Mouse (Mus musculus): ENCODE measurements at regions not wholly inside any gene's neighbourhood (a gene's known extent, or its start where the extent isn't known, plus 50 kb on each side); places are given as distances from the start of the nearest gene placed in this dataset.

DNA sequence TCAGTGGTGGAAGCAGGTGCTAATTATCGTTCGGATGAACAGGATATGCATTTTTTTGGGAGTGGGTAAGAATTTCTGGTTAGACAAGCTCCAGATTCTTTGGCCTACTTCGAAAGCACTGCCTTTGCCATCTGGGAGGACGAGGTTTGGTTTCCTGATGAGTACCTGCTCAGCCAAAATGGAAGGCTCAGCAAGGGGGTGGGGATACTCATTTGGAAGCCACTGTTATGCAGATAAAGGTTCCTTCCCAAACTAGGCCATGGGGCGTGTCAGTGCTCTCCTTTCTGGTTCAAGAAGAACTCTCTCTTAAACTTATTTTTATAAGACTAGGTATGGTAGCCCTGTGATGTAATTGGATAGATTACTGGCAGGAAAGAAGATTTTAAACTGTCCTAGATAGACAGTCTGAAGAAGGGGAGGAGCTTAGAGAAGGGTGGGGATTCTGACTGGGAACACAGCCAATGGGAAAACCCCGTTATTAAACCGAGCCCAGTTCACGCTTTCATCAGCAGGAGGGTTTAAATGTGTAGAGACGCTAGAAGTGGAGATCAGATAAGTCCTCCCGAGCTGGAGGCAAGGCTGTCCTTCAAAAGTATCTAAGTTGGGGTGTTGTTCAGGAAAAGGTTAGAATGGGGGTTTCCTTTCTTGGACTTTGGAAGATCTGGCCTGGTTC, 119.7 kb upstream of the Bmp2 start:
- Histone ChIP-seq H3K4me1 (ENCODE audit: control insufficient read depth, insufficient read depth, low read length) (peaks cover 7% of the 10 kb centered on the region), H3K36me3 (ENCODE audit: control insufficient read depth, insufficient read depth, low read length) (no peaks in the 10 kb centered on the region), H3K9ac (ENCODE audit: low read depth, low read length) (no peak overlapping the region), H3K4me2 (no peak overlapping the region), H3K27ac (ENCODE audit: low read depth, low read length) (no peak overlapping the region), H3K4me3 (ENCODE audit: low read depth, low read length) (no peak overlapping the region), H3K27me3 (ENCODE audit: control insufficient read depth, insufficient read depth, low read length) (no peaks in the 10 kb centered on the region), H3K9me3 (replicated peaks; ENCODE audit: control insufficient read depth, low read length) (no peaks in the 10 kb centered on the region)
- WGBS (ENCODE audit: insufficient replicate concordance) = 80% methylated on average over 10 of the region's 10 CpGs
- no peak for ATAC-seq (replicated peaks; ENCODE audit: insufficient number of reproducible peaks, low FRiP score, low TSS enrichment)

DNA sequence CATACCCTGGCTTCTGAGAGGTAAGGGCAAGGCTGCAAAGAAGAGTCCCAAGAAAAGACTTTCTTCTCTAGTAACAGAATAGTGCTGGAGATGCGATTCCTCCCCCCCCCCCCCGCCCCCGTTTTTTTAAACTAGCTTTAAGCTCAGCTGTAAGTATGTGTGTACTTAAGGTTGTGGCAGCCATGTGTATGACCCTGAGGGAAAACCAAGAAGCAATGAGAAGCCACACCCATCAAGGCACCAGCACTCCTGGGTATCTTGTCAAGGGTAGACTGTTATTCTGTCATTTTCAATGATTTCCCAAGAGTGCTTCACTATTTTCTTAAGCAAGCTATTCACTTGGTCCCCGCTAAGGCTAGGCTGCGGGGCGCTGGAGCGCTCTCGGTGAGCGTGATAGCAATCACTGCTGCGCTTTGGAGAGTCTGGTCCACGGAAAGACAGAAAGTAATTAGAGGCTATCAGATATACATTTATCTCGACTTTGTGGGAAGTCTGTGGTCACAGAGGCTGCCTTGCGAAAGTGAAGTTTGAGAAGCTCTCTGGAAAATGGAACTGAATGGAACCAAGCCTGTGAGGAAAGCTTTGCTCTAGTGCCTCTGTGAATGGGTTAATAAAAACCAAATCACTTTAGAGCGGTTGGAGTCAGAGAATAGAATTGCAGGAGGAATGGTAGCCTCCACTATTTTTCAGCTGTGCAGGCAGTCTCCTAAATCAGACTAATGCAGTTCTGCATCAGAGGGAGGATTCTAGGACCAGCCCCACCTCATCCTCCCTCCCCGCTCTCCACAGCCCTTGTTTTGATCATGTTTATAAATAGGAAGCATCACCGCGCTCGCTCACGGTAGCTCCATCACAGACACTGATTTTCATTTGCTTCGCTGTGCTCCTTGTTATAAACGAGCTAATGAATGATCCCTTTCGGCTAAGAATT, 114.8 kb upstream of the Bmp2 start:
- H3K36me3 ChIP-seq (ENCODE audit: control insufficient read depth, insufficient read depth, low read length) = no peaks in the 10 kb centered on the region
- H3K4me1 ChIP-seq (ENCODE audit: control insufficient read depth, insufficient read depth, low read length) = no peaks in the 10 kb centered on the region
- H3K4me2 ChIP-seq = 0 out of 2 replicates have a peak overlapping the region, but pooled peaks have one; percentile 12
- no peaks in the 10 kb centered on the region for H3K27me3 ChIP-seq (ENCODE audit: control insufficient read depth, insufficient read depth, low read length)
- 53% methylated on average over 22 of the region's 22 CpGs for WGBS (ENCODE audit: insufficient replicate concordance)
- H3K4me3 ChIP-seq (ENCODE audit: low read depth, low read length) = no peak overlapping the region
- ATAC-seq (replicated peaks; ENCODE audit: insufficient number of reproducible peaks, low FRiP score, low TSS enrichment) = no peak
- no peak overlapping the region for H3K9ac ChIP-seq (ENCODE audit: low read depth, low read length)
- H3K9me3 ChIP-seq (replicated peaks; ENCODE audit: control insufficient read depth, low read length) = no peaks in the 10 kb centered on the region
- no peak overlapping the region for H3K27ac ChIP-seq (ENCODE audit: low read depth, low read length)

DNA sequence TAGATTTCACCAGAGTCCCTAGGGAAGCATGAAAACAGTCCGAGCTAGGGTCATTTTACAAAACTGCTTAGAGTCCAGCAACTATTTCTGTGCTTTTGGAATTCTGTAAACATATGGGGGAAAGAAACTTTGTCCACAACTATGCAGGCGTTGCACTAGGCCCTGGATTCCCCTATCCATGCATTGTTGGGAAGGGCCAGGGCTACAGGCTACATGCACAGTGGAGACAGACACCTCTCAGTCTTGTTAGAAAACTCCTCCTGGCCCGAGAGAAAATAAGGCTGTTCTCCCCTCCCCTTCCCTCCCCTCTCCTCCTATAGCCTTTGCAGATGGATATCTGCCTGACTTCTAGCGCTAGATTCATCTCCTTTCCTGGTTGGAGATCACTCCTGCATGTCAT, 113.9 kb upstream of the Bmp2 start:
- Histone ChIP-seq H3K9me3 (replicated peaks; ENCODE audit: control insufficient read depth, low read length) (no peaks in the 10 kb centered on the region), H3K27ac (ENCODE audit: low read depth, low read length) (no peak overlapping the region), H3K27me3 (ENCODE audit: control insufficient read depth, insufficient read depth, low read length) (no peaks in the 10 kb centered on the region), H3K9ac (ENCODE audit: low read depth, low read length) (no peak overlapping the region), H3K36me3 (ENCODE audit: control insufficient read depth, insufficient read depth, low read length) (no peaks in the 10 kb centered on the region), H3K4me1 (ENCODE audit: control insufficient read depth, insufficient read depth, low read length) (no peaks in the 10 kb centered on the region), H3K4me2 (no peak overlapping the region), H3K4me3 (ENCODE audit: low read depth, low read length) (no peak overlapping the region)
- no peak for ATAC-seq (replicated peaks; ENCODE audit: insufficient number of reproducible peaks, low FRiP score, low TSS enrichment)
- 58% methylated on average over 4 of the region's 4 CpGs for WGBS (ENCODE audit: insufficient replicate concordance)

DNA sequence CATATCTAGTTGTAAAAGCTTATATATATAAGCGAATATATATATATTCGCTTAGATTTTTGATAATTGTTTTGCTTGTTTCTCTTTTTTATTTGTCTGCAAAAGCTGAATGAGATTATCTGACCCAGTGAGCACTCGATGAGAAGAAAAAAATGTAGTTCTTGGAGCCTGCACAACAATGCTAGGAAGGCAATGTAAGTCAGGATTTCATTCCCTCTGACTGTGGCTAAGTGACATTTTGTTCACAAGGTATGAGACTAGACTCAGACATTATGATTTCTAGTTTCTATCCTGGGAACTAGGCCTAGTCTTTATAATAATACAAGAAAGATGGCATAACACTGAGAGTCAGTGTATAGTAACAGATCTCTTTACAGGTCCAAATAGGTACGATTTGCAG, 108.9 kb upstream of the Bmp2 start:
- no peak overlapping the region for H3K9ac ChIP-seq (ENCODE audit: low read depth, low read length)
- H3K27ac ChIP-seq (ENCODE audit: low read depth, low read length) = no peak overlapping the region
- no peaks in the 10 kb centered on the region for H3K36me3 ChIP-seq (ENCODE audit: control insufficient read depth, insufficient read depth, low read length)
- WGBS (ENCODE audit: insufficient replicate concordance) = 85% methylated on average over 4 of the region's 4 CpGs
- H3K4me3 ChIP-seq (ENCODE audit: low read depth, low read length) = no peak overlapping the region
- no peaks in the 10 kb centered on the region for H3K27me3 ChIP-seq (ENCODE audit: control insufficient read depth, insufficient read depth, low read length)
- H3K9me3 ChIP-seq (replicated peaks; ENCODE audit: control insufficient read depth, low read length) = no peaks in the 10 kb centered on the region
- no peaks in the 10 kb centered on the region for H3K4me1 ChIP-seq (ENCODE audit: control insufficient read depth, insufficient read depth, low read length)
- H3K4me2 ChIP-seq = no peak overlapping the region
- ATAC-seq (replicated peaks; ENCODE audit: insufficient number of reproducible peaks, low FRiP score, low TSS enrichment) = no peak

DNA sequence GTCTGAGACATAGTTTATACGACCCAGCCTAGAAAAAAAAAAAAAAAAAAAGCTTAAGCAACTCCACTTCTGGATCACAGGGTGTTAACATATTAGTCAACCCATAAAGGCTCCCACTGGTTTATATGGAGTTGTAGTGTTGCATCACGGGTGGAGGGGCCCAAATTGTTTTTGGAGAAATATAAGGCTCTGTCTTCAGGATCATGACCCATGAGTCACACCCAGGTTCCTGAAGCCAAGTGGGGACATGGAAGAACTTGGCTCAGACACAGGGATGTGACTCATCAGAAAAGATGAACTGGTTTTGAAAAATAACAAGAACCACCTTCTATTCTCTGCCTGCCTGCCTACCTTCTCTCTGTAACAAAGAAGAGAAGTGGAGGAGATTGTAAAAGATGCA, 108.5 kb upstream of the Bmp2 start:
- Histone ChIP-seq H3K27ac (ENCODE audit: low read depth, low read length) (no peak overlapping the region), H3K4me1 (ENCODE audit: control insufficient read depth, insufficient read depth, low read length) (no peaks in the 10 kb centered on the region), H3K36me3 (ENCODE audit: control insufficient read depth, insufficient read depth, low read length) (no peaks in the 10 kb centered on the region), H3K27me3 (ENCODE audit: control insufficient read depth, insufficient read depth, low read length) (no peaks in the 10 kb centered on the region), H3K9me3 (replicated peaks; ENCODE audit: control insufficient read depth, low read length) (no peaks in the 10 kb centered on the region), H3K4me2 (no peak overlapping the region), H3K9ac (ENCODE audit: low read depth, low read length) (no peak overlapping the region), H3K4me3 (ENCODE audit: low read depth, low read length) (no peak overlapping the region)
- WGBS (ENCODE audit: insufficient replicate concordance) = 74% methylated on average over 2 of the region's 2 CpGs
- no peak for ATAC-seq (replicated peaks; ENCODE audit: insufficient number of reproducible peaks, low FRiP score, low TSS enrichment)

DNA sequence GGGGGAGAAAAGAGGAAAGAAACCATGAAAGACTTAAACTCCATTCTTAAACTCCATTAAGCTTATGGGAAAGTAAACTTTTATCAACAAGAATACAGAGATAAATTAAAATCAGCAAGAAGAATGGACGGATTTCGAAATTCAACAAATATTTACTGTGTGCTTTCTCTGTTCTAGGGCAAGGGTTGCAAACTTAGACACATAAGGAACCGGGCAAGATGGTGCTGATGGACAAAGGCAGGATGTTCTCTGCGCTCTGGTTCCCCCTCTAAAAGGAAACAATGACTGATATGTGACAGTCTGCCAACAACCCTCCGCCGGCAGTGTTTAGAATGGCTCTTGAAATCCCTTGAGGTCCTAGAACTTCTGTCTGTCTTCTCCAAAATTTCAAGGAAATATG, 99.0 kb upstream of the Bmp2 start:
- H3K4me1 ChIP-seq (ENCODE audit: control insufficient read depth, insufficient read depth, low read length) = no peaks in the 10 kb centered on the region
- no peak overlapping the region for H3K4me3 ChIP-seq (ENCODE audit: low read depth, low read length)
- no peaks in the 10 kb centered on the region for H3K36me3 ChIP-seq (ENCODE audit: control insufficient read depth, insufficient read depth, low read length)
- no peak overlapping the region for H3K4me2 ChIP-seq
- H3K9ac ChIP-seq (ENCODE audit: low read depth, low read length) = no peak overlapping the region
- no peaks in the 10 kb centered on the region for H3K27me3 ChIP-seq (ENCODE audit: control insufficient read depth, insufficient read depth, low read length)
- H3K27ac ChIP-seq (ENCODE audit: low read depth, low read length) = no peak overlapping the region
- WGBS (ENCODE audit: insufficient replicate concordance) = 70% methylated on average over 6 of the region's 6 CpGs
- H3K9me3 ChIP-seq (replicated peaks; ENCODE audit: control insufficient read depth, low read length) = no peaks in the 10 kb centered on the region
- no peak for ATAC-seq (replicated peaks; ENCODE audit: insufficient number of reproducible peaks, low FRiP score, low TSS enrichment)

DNA sequence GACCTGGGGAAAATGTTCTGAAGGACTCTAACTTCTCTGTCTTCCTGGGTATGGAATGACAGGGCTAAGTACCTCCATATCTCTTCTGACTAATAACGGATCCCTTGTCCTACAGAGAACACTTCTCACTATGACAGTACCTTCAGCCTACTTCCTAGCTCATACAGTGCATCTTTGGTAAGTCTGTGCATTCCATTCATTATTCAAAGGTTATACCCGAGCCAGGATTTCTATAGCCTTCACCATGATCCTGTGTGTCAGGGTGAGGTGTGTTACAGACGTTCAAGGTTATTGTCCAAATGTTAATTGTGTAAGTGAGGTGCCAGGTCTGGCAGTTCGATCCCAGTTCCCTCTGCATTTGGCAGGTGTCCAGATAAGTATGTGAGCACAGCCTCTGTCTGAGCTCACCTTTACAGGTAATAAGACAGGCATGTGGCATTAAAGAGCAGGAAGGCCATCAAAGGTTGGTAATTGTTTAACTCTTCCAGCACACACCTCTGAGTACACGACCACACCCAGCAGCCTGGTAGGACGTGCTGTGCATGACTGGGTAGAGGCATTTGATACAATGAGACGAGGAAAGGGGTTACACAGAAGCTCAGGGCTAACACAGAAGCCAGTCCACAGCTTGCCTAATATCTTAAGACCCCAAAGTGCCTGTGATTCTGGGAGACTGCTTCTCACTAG, 96.3 kb upstream of the Bmp2 start:
- no peaks in the 10 kb centered on the region for H3K9me3 ChIP-seq (replicated peaks; ENCODE audit: control insufficient read depth, low read length)
- H3K4me1 ChIP-seq (ENCODE audit: control insufficient read depth, insufficient read depth, low read length) = no peaks in the 10 kb centered on the region
- no peaks in the 10 kb centered on the region for H3K27me3 ChIP-seq (ENCODE audit: control insufficient read depth, insufficient read depth, low read length)
- no peak overlapping the region for H3K9ac ChIP-seq (ENCODE audit: low read depth, low read length)
- H3K27ac ChIP-seq (ENCODE audit: low read depth, low read length) = no peak overlapping the region
- no peak overlapping the region for H3K4me3 ChIP-seq (ENCODE audit: low read depth, low read length)
- H3K36me3 ChIP-seq (ENCODE audit: control insufficient read depth, insufficient read depth, low read length) = no peaks in the 10 kb centered on the region
- WGBS (ENCODE audit: insufficient replicate concordance) = 70% methylated on average over 7 of the region's 7 CpGs
- no peak for ATAC-seq (replicated peaks; ENCODE audit: insufficient number of reproducible peaks, low FRiP score, low TSS enrichment)
- H3K4me2 ChIP-seq = no peak overlapping the region

DNA sequence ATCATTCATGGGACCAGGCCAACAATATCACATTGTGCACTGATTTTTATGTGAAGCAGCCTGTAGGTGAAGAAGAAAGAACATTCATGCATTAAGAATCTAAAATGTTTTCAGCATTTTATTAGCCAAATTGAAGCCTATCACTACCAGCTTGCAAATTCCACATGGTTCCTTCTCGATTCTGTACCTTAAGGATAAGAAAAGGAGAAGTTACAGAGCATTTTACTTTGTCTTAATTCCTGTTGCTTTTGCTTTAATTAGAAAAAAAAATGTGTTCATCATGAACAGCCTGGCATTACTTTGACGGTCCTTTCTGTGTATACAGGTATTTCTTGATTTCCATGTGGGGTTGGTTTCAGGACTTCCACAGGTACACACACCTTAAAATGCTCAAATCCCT, 95.2 kb upstream of the Bmp2 start:
- H3K4me1 ChIP-seq (ENCODE audit: control insufficient read depth, insufficient read depth, low read length) = no peaks in the 10 kb centered on the region
- 79% methylated on average over 2 of the region's 2 CpGs for WGBS (ENCODE audit: insufficient replicate concordance)
- H3K9me3 ChIP-seq (replicated peaks; ENCODE audit: control insufficient read depth, low read length) = no peaks in the 10 kb centered on the region
- ATAC-seq (replicated peaks; ENCODE audit: insufficient number of reproducible peaks, low FRiP score, low TSS enrichment) = no peak
- H3K4me3 ChIP-seq (ENCODE audit: low read depth, low read length) = no peak overlapping the region
- H3K27ac ChIP-seq (ENCODE audit: low read depth, low read length) = no peak overlapping the region
- no peaks in the 10 kb centered on the region for H3K27me3 ChIP-seq (ENCODE audit: control insufficient read depth, insufficient read depth, low read length)
- no peak overlapping the region for H3K4me2 ChIP-seq
- no peak overlapping the region for H3K9ac ChIP-seq (ENCODE audit: low read depth, low read length)
- H3K36me3 ChIP-seq (ENCODE audit: control insufficient read depth, insufficient read depth, low read length) = no peaks in the 10 kb centered on the region

All from heart, embryonic 11.5 days (tissue).